Mouse (Mus musculus): ENCODE data around the gene Dkkl1. TPM values are rescaled to one million over a fixed set of nuclear protein-coding genes. Genes with fewer than 3 reads are reported as not detected.
"Not testable (repeated sequence)": the region's sequence is repeated elsewhere in the genome, so short reads cannot be mapped to it uniquely, and the experiment has no call there.

Dkkl1 gene
- total RNA-seq, 2 experiments from 2014 or later, result not detected

DNA sequence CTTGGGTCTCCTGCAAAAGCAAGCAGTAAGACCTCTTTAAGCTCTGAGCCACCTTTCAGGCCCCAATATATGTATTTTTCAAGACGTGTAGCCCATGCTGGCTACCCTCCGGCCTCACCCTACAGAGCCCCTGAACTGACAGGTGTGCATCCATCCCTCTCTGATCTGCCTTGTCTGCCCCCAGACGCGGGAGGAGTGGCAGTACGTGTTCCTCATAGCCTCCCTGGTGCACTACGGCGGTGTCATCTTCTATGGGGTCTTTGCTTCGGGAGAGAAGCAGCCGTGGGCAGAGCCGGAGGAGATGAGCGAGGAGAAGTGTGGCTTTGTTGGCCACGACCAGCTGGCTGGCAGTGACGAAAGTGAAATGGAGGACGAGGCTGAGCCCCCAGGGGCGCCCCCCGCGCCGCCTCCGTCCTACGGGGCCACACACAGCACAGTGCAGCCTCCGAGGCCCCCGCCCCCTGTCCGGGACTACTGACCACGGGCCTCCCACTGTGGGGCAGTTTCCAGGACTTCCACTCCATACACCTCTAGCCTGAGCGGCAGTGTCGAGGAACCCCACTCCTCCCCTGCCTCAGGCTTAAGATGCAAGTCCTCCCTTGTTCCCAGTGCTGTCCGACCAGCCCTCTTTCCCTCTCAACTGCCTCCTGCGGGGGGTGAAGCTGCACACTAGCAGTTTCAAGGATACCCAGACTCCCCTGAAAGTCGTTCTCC, 37.2 kb downstream of the Dkkl1 start:
- no peak for DNase-seq
- intact Hi-C loops (cut with DNase I), result no loop called here

GRCm38 (mm10) chr7:45173772-45174171, 38.2 kb downstream of the Dkkl1 start:
- intact Hi-C loops (cut with DNase I), result not testable (repeated sequence)

GRCm38 (mm10) chr7:45172974-45173373, 39.0 kb downstream of the Dkkl1 start:
- no peak for DNase-seq

More at GRCm38 (mm10) chr7:45173772-45174171, 38.2 kb downstream of the Dkkl1 start:
- DNase-seq, result not testable (repeated sequence)

DNA sequence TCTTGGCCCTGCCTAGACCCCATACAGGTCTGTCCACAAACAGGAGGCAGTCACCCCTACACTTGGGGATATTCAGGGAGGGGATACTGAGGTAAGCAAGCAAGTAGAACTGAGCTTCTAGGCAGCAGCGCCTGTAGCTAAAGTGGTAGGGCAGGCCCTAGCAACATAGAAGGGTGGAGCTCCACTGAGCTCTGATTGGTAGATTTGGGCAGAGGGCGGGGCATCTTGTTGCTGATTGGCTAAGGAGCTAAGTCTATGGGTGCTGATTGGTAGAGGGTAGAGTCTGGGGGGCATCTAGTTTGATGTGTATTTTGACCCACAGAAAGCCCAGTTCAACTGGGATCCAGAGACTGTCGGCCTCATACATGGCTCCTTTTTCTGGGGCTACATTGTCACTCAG, 42.5 kb downstream of the Dkkl1 start:
- no peak for DNase-seq
- intact Hi-C loops (cut with DNase I), result no loop called here

More at GRCm38 (mm10) chr7:45172974-45173373, 39.0 kb downstream of the Dkkl1 start:
- intact Hi-C loops (cut with DNase I), result no loop called here

- DNase-seq, result no peak
- intact Hi-C loops (cut with DNase I), result no loop called here
Measured at GRCm38 (mm10) chr7:45168656-45169055, 43.3 kb downstream of the Dkkl1 start.

DNA sequence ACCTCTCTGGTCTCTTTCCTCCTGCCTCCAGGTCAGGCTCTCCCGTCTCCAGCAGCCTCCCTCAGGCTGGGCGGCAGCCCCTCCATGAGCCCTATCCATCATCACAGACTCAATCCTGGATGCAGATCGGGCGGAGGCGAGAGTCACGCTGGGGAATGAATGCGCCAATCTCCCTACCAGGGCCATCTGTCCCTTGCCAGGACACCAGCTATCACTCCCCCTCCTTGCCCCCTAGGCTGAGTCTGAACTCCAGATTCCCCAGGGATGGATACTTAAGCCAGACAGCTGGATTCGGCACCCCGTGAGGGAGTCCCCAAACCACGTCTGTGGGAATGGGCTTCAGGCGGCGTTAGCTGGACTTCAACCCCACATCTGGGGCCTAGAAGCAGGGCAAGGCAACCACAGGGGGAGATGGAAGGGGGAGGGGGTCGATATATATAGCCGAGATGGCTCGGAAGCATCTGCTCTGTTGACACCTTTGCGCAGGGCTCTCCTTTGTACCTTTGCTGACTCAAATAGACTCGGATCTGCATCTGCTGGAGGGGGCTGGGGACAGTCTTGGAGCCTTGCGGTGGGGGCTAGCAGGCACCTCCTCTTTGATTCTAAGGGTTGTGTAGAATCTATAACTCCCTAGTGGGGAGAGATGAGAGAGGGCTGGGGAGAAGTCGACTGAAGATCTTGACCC, 44.0 kb downstream of the Dkkl1 start:
- no peak for DNase-seq
- intact Hi-C loops (cut with DNase I), result no loop called here

DNA sequence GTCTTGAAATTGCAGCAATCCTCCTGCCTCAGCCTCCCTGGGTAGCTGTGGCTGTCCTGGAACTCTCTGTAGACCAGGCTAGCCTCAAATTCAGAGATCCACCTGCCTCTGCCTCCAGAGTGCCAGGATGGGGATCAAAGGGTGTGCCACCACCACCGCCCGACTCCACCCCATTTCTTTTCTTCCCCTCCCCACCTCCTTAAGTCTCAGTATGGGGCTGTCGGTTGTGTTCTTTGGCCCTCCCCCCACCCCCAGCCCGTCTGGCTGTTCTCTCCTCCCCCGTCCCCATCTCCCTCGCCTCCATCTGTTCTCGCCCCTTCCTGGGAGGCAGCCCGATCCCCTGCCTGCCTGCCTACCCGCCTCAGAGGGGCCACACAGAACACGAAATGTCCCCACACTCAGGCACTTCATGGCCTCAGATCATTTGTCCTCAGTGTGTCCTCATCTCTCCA, 45.0 kb downstream of the Dkkl1 start:
- intact Hi-C loops (cut with DNase I), result no loop called here
- DNase-seq, result no peak

- intact Hi-C loops (cut with DNase I), result no loop called here
- no peak for DNase-seq
Measured at GRCm38 (mm10) chr7:45165701-45166100, 46.2 kb downstream of the Dkkl1 start.

DNA sequence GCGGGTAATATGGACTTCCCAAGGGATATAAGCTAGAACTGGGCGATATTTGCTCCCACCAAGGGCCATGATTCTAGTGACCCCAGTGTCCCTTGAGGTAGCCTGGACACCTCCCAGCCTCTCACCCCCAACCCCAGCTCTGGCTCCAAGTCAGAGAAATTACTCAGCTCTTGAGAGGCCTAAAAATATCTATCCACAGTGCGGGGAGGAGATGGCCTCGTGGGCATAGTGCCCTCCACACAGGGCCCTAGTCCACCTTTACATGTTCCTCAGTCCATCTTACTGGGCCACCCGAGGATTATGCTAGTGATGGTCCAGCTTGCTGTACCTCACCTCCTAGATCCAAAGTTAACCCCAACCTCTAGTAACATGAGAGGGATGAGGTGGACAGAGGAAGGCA, 47.1 kb downstream of the Dkkl1 start:
- intact Hi-C loops (cut with DNase I), result loop anchor here (5.0 kb wide), 1 partner anchor 132 kb away; no protein-coding TSS in a partner anchor
- DNase-seq, result no peak

- no peak for DNase-seq
- intact Hi-C loops (cut with DNase I), result loop anchor here (5.0 kb wide), 1 partner anchor 133 kb away; no protein-coding TSS in a partner anchor
Measured at GRCm38 (mm10) chr7:45163735-45164490, 48.0 kb downstream of the Dkkl1 start, which contains the start of gene Slc17a7. Gene Slc17a7, plus strand, starts transcription at chr7:45163949.

DNA sequence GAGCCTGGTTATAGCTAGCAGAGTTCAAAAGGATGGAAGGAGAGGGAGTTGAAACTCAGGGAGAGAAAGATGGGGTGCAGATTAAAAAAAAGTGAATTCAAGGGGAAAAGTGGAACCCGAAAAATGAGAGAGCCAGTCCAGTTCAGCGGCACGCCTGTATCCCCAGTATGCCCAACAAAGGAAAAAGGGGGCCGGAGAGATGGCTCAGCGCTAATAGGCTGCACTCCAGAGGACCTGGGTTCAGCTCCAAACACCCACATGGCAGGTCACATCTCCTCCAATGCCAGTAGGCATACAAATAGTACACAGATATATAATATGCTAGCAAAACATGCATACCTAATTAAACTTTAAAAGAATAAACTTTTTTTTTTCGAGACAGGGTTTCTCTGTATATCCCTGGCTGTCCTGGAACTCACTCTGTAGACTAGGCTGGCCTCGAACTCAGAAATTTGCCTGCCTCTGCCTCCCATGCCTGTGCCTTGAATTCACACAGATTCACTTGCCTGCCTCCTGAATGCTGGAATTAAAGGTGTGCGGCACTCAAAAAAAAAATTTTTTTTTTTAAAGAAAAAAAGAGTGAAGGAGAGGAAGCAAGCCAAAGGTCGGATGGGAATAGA, 48.8 kb downstream of the Dkkl1 start:
- intact Hi-C loops (cut with DNase I), result loop anchor here (1.0 to 5.0 kb wide), 2 partner anchors 35 to 134 kb away; no protein-coding TSS in a partner anchor
- DNase-seq, result no peak

GRCm38 (mm10) chr7:45162551-45162950, 49.4 kb downstream of the Dkkl1 start:
- no peak for DNase-seq
- intact Hi-C loops (cut with DNase I), result loop anchor here (1.0 to 5.0 kb wide), 2 partner anchors 36 to 135 kb away; no protein-coding TSS in a partner anchor

GRCm38 (mm10) chr7:45161612-45162473, 50.1 kb downstream of the Dkkl1 start:
- DNase-seq, result peak; percentile 93 to 95
- intact Hi-C loops (cut with DNase I), result loop anchor here (1.0 to 5.0 kb wide), 2 partner anchors 36 to 135 kb away; no protein-coding TSS in a partner anchor

DNA sequence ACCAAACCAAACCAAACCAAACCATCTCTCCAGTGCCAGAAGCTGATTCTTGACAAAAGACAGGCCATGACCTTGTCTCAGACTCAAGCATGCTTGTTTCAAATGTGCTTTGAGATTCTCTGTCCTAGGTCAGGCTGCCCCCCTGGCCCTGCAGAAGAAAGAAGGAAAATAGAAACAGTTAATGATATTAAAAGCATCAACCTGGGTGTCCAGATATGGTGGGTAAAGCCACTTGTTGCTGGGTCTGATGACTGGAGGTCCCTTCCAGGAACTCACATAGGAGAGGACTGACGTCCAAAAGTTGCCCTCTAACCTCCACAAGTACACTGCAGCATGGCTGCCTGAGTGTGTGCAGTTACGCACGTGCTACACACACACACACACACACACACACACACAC, 51.1 kb downstream of the Dkkl1 start:
- no peak for DNase-seq
- intact Hi-C loops (cut with DNase I), result loop anchor here (5.0 kb wide), 1 partner anchor 136 kb away; no protein-coding TSS in a partner anchor

- no peak for DNase-seq
- intact Hi-C loops (cut with DNase I), result loop anchor here (5.0 kb wide), 1 partner anchor 137 kb away; no protein-coding TSS in a partner anchor
Measured at GRCm38 (mm10) chr7:45160316-45160800, 51.6 kb downstream of the Dkkl1 start.

- intact Hi-C loops (cut with DNase I), result no loop called here
- no peak for DNase-seq
Measured at GRCm38 (mm10) chr7:45158991-45159390, 53.0 kb downstream of the Dkkl1 start.
